Mouse (Mus musculus) common myeloid progenitor, adult 5-6 weeks (primary cell): Measurements from ENCODE around the gene Wwp2. TPM values are rescaled to one million over a fixed set of nuclear protein-coding genes. Genes with fewer than 3 reads are reported as not detected.

Source experiments
- ATAC-seq: replicated peaks from 2 replicates; pipeline ENCODE4 v1.8.0; 2016; ENCODE audit warnings: low read depth, mild to moderate bottlenecking, moderate TSS enrichment, inconsistent platforms; ENCODE audit not compliant: poor library complexity, severe bottlenecking
- total RNA-seq: library from RNA; stranded (forward); fragments of 200-1000, 187-1606 nt; gene quantifications from 2 replicates; pipeline ENCODE4 v1.2.3, GENCODE M21; 2017

The Wwp2 gene
- total RNA-seq, 1 experiment from 2014 or later, result 47.0 TPM

GRCm38 (mm10) chr8:107503354-107503753 lies 67.2 kb downstream of the Wwp2 start:
- peak; percentile 73 for ATAC-seq

- ATAC-seq, result no peak
These were observed 68.2 kb downstream of the Wwp2 start for GRCm38 (mm10) chr8:107504239-107504985.

GRCm38 (mm10) chr8:107505271-107505670 lies 69.1 kb downstream of the Wwp2 start:
- no peak for ATAC-seq

GRCm38 (mm10) chr8:107507019-107507418 lies 70.9 kb downstream of the Wwp2 start:
- ATAC-seq, result no peak

GRCm38 (mm10) chr8:107510204-107510603 lies 74.0 kb downstream of the Wwp2 start:
- no peak for ATAC-seq

GRCm38 (mm10) chr8:107510766-107511165 lies 74.6 kb downstream of the Wwp2 start:
- no peak for ATAC-seq

- no peak for ATAC-seq
These were observed 77.1 kb downstream of the Wwp2 start for GRCm38 (mm10) chr8:107513249-107513648.

- no peak for ATAC-seq
These were observed 79.0 kb downstream of the Wwp2 start for GRCm38 (mm10) chr8:107514949-107515721.

GRCm38 (mm10) chr8:107518726-107519125 lies 82.6 kb downstream of the Wwp2 start:
- ATAC-seq, result no peak

GRCm38 (mm10) chr8:107519860-107520259 lies 83.7 kb downstream of the Wwp2 start:
- peak; percentile 79 for ATAC-seq

GRCm38 (mm10) chr8:107521788-107522554 lies 85.8 kb downstream of the Wwp2 start:
- no peak for ATAC-seq

GRCm38 (mm10) chr8:107522555-107522833 lies 86.3 kb downstream of the Wwp2 start:
- ATAC-seq, result no peak; the same call in 1 of the 2 replicates

GRCm38 (mm10) chr8:107524535-107524934 lies 88.4 kb downstream of the Wwp2 start:
- ATAC-seq, result no peak

- no peak for ATAC-seq
These were observed 92.6 kb downstream of the Wwp2 start for GRCm38 (mm10) chr8:107528786-107529185.

- no peak for ATAC-seq
These were observed 101.3 kb downstream of the Wwp2 start for GRCm38 (mm10) chr8:107537472-107537871.

- ATAC-seq, result no peak
These were observed 104.5 kb downstream of the Wwp2 start for GRCm38 (mm10) chr8:107540623-107541022.

- peak; percentile 57 for ATAC-seq
These were observed 105.2 kb downstream of the Wwp2 start for GRCm38 (mm10) chr8:107541369-107541768.

- no peak for ATAC-seq
These were observed 106.0 kb downstream of the Wwp2 start for GRCm38 (mm10) chr8:107542151-107542550.

- peak; percentile 81 for ATAC-seq
These were observed 107.5 kb downstream of the Wwp2 start for GRCm38 (mm10) chr8:107543714-107544113.

- no peak for ATAC-seq
These were observed 108.0 kb downstream of the Wwp2 start for GRCm38 (mm10) chr8:107544211-107544610.

- no peak for ATAC-seq
These were observed 108.5 kb downstream of the Wwp2 start for GRCm38 (mm10) chr8:107544651-107545174.
